11 mouse cellular contexts compared by ENCODE assay signal in the genomic region with DNA sequence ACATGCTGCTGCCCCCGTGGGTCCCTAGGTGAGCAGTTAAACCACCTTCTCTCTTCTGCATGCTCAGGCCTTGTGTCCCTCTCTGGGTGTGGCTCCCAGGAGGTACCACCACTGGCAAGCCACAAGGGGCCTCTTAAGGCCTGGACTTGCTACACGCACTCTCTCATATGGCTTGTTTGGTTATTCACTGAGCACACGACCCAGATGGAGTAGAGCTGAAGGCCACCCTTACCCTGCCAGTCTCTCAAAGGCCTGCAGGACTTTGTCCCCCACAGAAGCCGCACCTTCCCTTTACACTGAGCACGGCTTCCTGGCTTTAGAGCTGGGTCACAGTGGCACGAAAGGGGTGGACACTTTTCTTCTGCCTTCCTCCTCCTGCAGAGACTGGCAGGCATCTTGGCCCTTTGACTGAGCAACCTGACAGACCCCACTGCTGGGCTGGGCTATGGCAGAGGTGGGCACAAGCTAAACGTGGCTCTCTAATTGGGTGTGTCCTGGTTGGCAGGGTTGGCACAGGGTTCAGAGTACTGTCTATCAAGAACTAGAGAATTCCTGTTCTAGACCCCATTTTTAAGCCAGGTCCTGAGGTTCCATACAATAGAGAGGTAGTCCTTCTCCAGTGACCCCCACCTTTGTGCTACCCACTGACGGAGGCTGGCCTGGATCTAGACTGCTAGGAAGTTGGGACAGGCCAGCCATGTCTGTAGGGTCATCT. TPM values are rescaled to one million over a fixed set of nuclear protein-coding genes. Genes with fewer than 3 reads are reported as not detected.
DNase-seq lines count a peak whose midpoint lies in the region; ATAC-seq and TF ChIP-seq lines count a peak whose summit lies in the region.
"Had no signal": no experiment of that assay in that cellular context is flagged by ENCODE, and none has a peak within 500 bp of the region (broad histone marks: within the 10 kb centered on the region; RNA-seq: fewer than 3 reads in every experiment).

No protein-coding gene starts in this region.

- peaks cover 56% of the 10 kb centered on the region for H3K4me1 ChIP-seq in kidney, embryonic 14.5 days (ENCODE audit: control insufficient read depth, insufficient read depth, low read length)
- H3K4me1 ChIP-seq in bone marrow macrophage, adult 2 months (ENCODE audit: control insufficient read depth, insufficient read depth, low read length) = peaks cover 37% of the 10 kb centered on the region
- H3K4me1 ChIP-seq in heart, postnatal 0 days (ENCODE audit: control insufficient read depth, insufficient read depth) = peaks cover 32% of the 10 kb centered on the region

- ATAC-seq in kidney, embryonic 14.5 days (ENCODE audit: low FRiP score, low TSS enrichment) = no peak
- no peak for ATAC-seq in heart, postnatal 0 days (ENCODE audit: insufficient read depth, low read depth)
- ATAC-seq in CD4-positive, CD25-positive, alpha-beta regulatory T cell, adult 4 months = no peak

- WGBS in kidney, embryonic 14.5 days = 69% methylated on average over 8 of the region's 8 CpGs
- WGBS in heart, postnatal 0 days = 74% methylated on average over 8 of the region's 8 CpGs
- 29% methylated on average over 8 of the region's 8 CpGs for WGBS in macrophage (ENCODE audit: missing documents)

- no peaks in the 10 kb centered on the region for H3K9me3 ChIP-seq in kidney, embryonic 14.5 days (ENCODE audit: control insufficient read depth, low read length)
- H3K9me3 ChIP-seq in heart, postnatal 0 days (replicated peaks; ENCODE audit: control insufficient read depth, low read length) = no peaks in the 10 kb centered on the region
- H3K9me3 ChIP-seq: hindbrain, embryonic 12.5 days had no signal

- no peaks in the 10 kb centered on the region for H3K36me3 ChIP-seq in kidney, embryonic 14.5 days (ENCODE audit: control insufficient read depth, insufficient read depth, low read length)
- no peaks in the 10 kb centered on the region for H3K36me3 ChIP-seq in heart, postnatal 0 days (replicated peaks; ENCODE audit: control insufficient read depth, insufficient read depth, low read length)
- peaks cover 27% of the 10 kb centered on the region for H3K36me3 ChIP-seq in macrophage (ENCODE audit: inconsistent target)
- H3K36me3 ChIP-seq: hindbrain, embryonic 12.5 days had no signal

- H3K9ac ChIP-seq in kidney, embryonic 14.5 days (ENCODE audit: low read depth, low read length) = no peak overlapping the region; the same call in 1 of the 2 replicates
- no peak overlapping the region for H3K9ac ChIP-seq in heart, postnatal 0 days (replicated peaks; ENCODE audit: low read depth, low read length)
- H3K9ac ChIP-seq: hindbrain, embryonic 12.5 days had no signal

- H3K4me2 ChIP-seq in kidney, embryonic 14.5 days (replicated peaks; ENCODE audit: low read depth, low read length) = peak overlapping the region; percentile 9; the same call in 1 of the 2 replicates
- 0 out of 2 replicates have a peak overlapping the region, but pooled peaks have one; percentile 4 for H3K4me2 ChIP-seq in heart, postnatal 0 days (ENCODE audit: low read depth, low read length)
- H3K4me2 ChIP-seq: hindbrain, embryonic 12.5 days had no signal

- H3K27me3 ChIP-seq in kidney, embryonic 14.5 days (ENCODE audit: control insufficient read depth, insufficient read depth, low read length) = no peaks in the 10 kb centered on the region
- no peaks in the 10 kb centered on the region for H3K27me3 ChIP-seq in heart, postnatal 0 days (ENCODE audit: control insufficient read depth, insufficient read depth, low read length)

- no peak for TF ChIP-seq EP300 in heart, postnatal 0 days (IDR thresholded peaks at IDR 0.05; ENCODE audit: low read depth)

- DNase-seq in kidney, adult 11 months = no peak
- no peak for DNase-seq in heart, postnatal 0 days (ENCODE audit: low spot score)
- DNase-seq in adrenal gland, adult 18-20 months (ENCODE audit: low spot score in 2 of 2) = no peak
- DNase-seq in urinary bladder, adult 18-20 months (ENCODE audit: low spot score in 2 of 2) = no peak
- DNase-seq: adrenal gland, adult 8-10 months; cerebellum, postnatal 25 days had no signal

- peak overlapping the region; percentile 91; the same call in 1 of the 2 replicates for H3K27ac ChIP-seq in kidney, embryonic 14.5 days (ENCODE audit: low read depth, low read length)
- peak overlapping the region; percentile 59 for H3K27ac ChIP-seq in bone marrow macrophage, adult 2 months (ENCODE audit: insufficient read depth, low read depth, low read length)
- H3K27ac ChIP-seq in heart, postnatal 0 days (ENCODE audit: low read depth) = peak overlapping the region; percentile 46
- H3K27ac ChIP-seq in macrophage = peak overlapping the region; percentile 84
- H3K27ac ChIP-seq: hindbrain, embryonic 12.5 days had no signal

- peak overlapping the region; percentile 18; the same call in 1 of the 2 replicates for H3K4me3 ChIP-seq in kidney, embryonic 14.5 days (ENCODE audit: low read length)
- H3K4me3 ChIP-seq in bone marrow macrophage, adult 2 months (ENCODE audit: insufficient read depth, low read length) = peak overlapping the region; percentile 70
- no peak overlapping the region for H3K4me3 ChIP-seq in heart, postnatal 0 days (ENCODE audit: low read depth, low read length)
- peak overlapping the region; percentile 56 for H3K4me3 ChIP-seq in macrophage (ENCODE audit: inconsistent target)
- H3K4me3 ChIP-seq: hindbrain, embryonic 12.5 days had no signal

- peaks cover 50% of the 10 kb centered on the region; the same call in 1 of the 2 replicates for H3K79me2 ChIP-seq in macrophage (ENCODE audit: inconsistent target)

- no peak for TF ChIP-seq CTCF in bone marrow macrophage, adult 2 months (IDR thresholded peaks at IDR 0.05; ENCODE audit: low read depth, low read length)
- no peak for TF ChIP-seq CTCF in heart, postnatal 0 days (IDR thresholded peaks at IDR 0.05; ENCODE audit: low read depth)

- TF ChIP-seq POLR2A in bone marrow macrophage, adult 2 months (IDR thresholded peaks at IDR 0.05; ENCODE audit: borderline replicate concordance, low read depth, low read length) = no peak

RNA-seq across cellular contexts. Expression of a gene that starts 2.8 kb away (rescaled TPM):
- 10.8 and 17.4 TPM in 2 replicates for polyA plus RNA-seq in kidney, embryonic 14.5 days (2014; fragmentation: Nextera tagmentation; extraction: Ambion mirVana)
- polyA plus RNA-seq in bone marrow macrophage, adult 2 months (2012; ENCODE audit: insufficient read depth, insufficient read length, missing spikeins) = 168 and 181 TPM in 2 replicates
- 5.7 and 12.9 TPM in 2 replicates for total RNA-seq in heart, postnatal 0 days (2014; rRNA removed; ENCODE audit: low replicate concordance)
- 3.6 and 4.3 TPM in 2 replicates for polyA plus RNA-seq in heart, postnatal 0 days (2015; fragmentation: Nextera tagmentation; extraction: Ambion mirVana)
- total RNA-seq in macrophage (2018; cell fraction: chromatin; rRNA removed) = 100 to 1,000 TPM in 25 of 26 experiments, 10 to 100 TPM in 1; 94.0 to 565 (median 215) TPM
- 100 to 1,000 TPM in 22 of 26 experiments, 10 to 100 TPM in 4; 86.7 to 177 (median 113) TPM for total RNA-seq in macrophage (2018; cell fraction: cytosol; rRNA removed)
- 100 to 1,000 TPM; 107 to 483 (median 177) TPM for total RNA-seq in macrophage (2018; cell fraction: nucleus; rRNA removed)
- polyA plus RNA-seq in macrophage (2018) = 58.1 to 131 TPM (median 76.9 TPM) in 3 replicates
- 100 to 1,000 TPM in 1 of 2 experiments, 10 to 100 TPM in 1; 62.4 to 137 TPM for polyA plus RNA-seq in CD4-positive, CD25-positive, alpha-beta regulatory T cell, adult 4 months (2017; shearing (Covaris generic))
- 10 to 100 TPM in 1 of 2 experiments, 1 to 10 TPM in 1; 4.7 to 12.9 TPM for total RNA-seq in adrenal gland, adult 18-20 months (2021)

RNA-seq across cellular contexts. Expression of a gene that starts 27.2 kb away (rescaled TPM):
- polyA plus RNA-seq in kidney, embryonic 14.5 days (2014; fragmentation: Nextera tagmentation; extraction: Ambion mirVana) = 58.0 and 81.1 TPM in 2 replicates
- 38.3 and 43.1 TPM in 2 replicates for polyA plus RNA-seq in bone marrow macrophage, adult 2 months (2012; ENCODE audit: insufficient read depth, insufficient read length, missing spikeins)
- total RNA-seq in heart, postnatal 0 days (2014; rRNA removed; ENCODE audit: low replicate concordance) = 26.7 and 58.0 TPM in 2 replicates
- 15.4 and 16.0 TPM in 2 replicates for polyA plus RNA-seq in heart, postnatal 0 days (2015; fragmentation: Nextera tagmentation; extraction: Ambion mirVana)
- 100 to 1,000 TPM in 15 of 26 experiments, 10 to 100 TPM in 11; 48.9 to 176 (median 111) TPM for total RNA-seq in macrophage (2018; cell fraction: chromatin; rRNA removed)
- total RNA-seq in macrophage (2018; cell fraction: cytosol; rRNA removed) = 10 to 100 TPM; 15.0 to 71.0 (median 36.5) TPM
- 100 to 1,000 TPM in 7 of 26 experiments, 10 to 100 TPM in 19; 51.1 to 151 (median 79.1) TPM for total RNA-seq in macrophage (2018; cell fraction: nucleus; rRNA removed)
- 43.9 to 55.5 TPM (median 53.5 TPM) in 3 replicates for polyA plus RNA-seq in macrophage (2018)
- 10 to 100 TPM; 22.7 to 26.5 TPM for polyA plus RNA-seq in CD4-positive, CD25-positive, alpha-beta regulatory T cell, adult 4 months (2017; shearing (Covaris generic))
- total RNA-seq in adrenal gland, adult 18-20 months (2021) = 10 to 100 TPM; 37.4 to 46.4 TPM

RNA-seq across cellular contexts. Expression of a gene that starts 35.9 kb away (rescaled TPM):
- polyA plus RNA-seq in kidney, embryonic 14.5 days (2014; fragmentation: Nextera tagmentation; extraction: Ambion mirVana) = 2.3 and 4.5 TPM in 2 replicates
- 9.4 and 12.7 TPM in 2 replicates for polyA plus RNA-seq in bone marrow macrophage, adult 2 months (2012; ENCODE audit: insufficient read depth, insufficient read length, missing spikeins)
- 13.7 and 31.1 TPM in 2 replicates for total RNA-seq in heart, postnatal 0 days (2014; rRNA removed; ENCODE audit: low replicate concordance)
- 6.6 and 8.5 TPM in 2 replicates for polyA plus RNA-seq in heart, postnatal 0 days (2015; fragmentation: Nextera tagmentation; extraction: Ambion mirVana)
- total RNA-seq in macrophage (2018; cell fraction: chromatin; rRNA removed) = 100 to 1,000 TPM in 21 of 26 experiments, 10 to 100 TPM in 5; 60.1 to 619 (median 140) TPM
- total RNA-seq in macrophage (2018; cell fraction: cytosol; rRNA removed) = 100 to 1,000 TPM in 1 of 26 experiments, 10 to 100 TPM in 25; 17.5 to 148 (median 35.5) TPM
- total RNA-seq in macrophage (2018; cell fraction: nucleus; rRNA removed) = 100 to 1,000 TPM in 17 of 26 experiments, 10 to 100 TPM in 9; 53.1 to 603 (median 117) TPM
- polyA plus RNA-seq in macrophage (2018) = 4.5 to 30.1 TPM (median 23.6 TPM) in 3 replicates
- polyA plus RNA-seq in CD4-positive, CD25-positive, alpha-beta regulatory T cell, adult 4 months (2017; shearing (Covaris generic)) = 100 to 1,000 TPM in 1 of 2 experiments, 10 to 100 TPM in 1; 92.4 to 160 TPM
- 1 to 10 TPM; 6.3 to 7.9 TPM for total RNA-seq in adrenal gland, adult 18-20 months (2021)
